Mouse (Mus musculus): ENCODE measurements around the gene Vars.
"Not testable (repeated sequence)": the region's sequence is repeated elsewhere in the genome, so short reads cannot be mapped to it uniquely, and the experiment has no call there.

GRCm38 (mm10) chr17:34999871-35000716, 693 bp upstream of the Vars start:
- TF ChIP-seq CEBPB, TCF12 (IDR thresholded peaks at IDR 0.05; ENCODE audit: insufficient read depth, poor library complexity, severe bottlenecking): not testable (repeated sequence)
- peak; percentile 33 for TF ChIP-seq POLR2A (IDR thresholded peaks at IDR 0.05; ENCODE audit: insufficient read length, low read depth)

Measured in myocyte (in vitro differentiated cells).